In genomic region chr2:102827841-102828240, GRCm38 (mm10) we compare ENCODE assay signal across 21 mouse cellular contexts.
DNase-seq lines count a peak whose midpoint lies in the region; ATAC-seq and TF ChIP-seq lines count a peak whose summit lies in the region.
"Had no signal": no experiment of that assay in that cellular context is flagged by ENCODE, and none has a peak within 500 bp of the region (broad histone marks: within the 10 kb centered on the region; RNA-seq: fewer than 3 reads in every experiment).

No protein-coding gene starts in this region.

- ATAC-seq in intestine, embryonic 14.5 days (replicated peaks; ENCODE audit: low FRiP score, low TSS enrichment, low read depth), result peak; percentile 69
- ATAC-seq in intestine, postnatal 0 days, result peak; percentile 67
- ATAC-seq: CD4-positive, CD25-positive, alpha-beta regulatory T cell, adult 4 months; forebrain, embryonic 14.5 days; forebrain, postnatal 0 days; hindbrain, embryonic 16.5 days had no signal

- TF ChIP-seq POLR2A in embryonic fibroblast, embryonic 13.5 days (IDR thresholded peaks at IDR 0.05; ENCODE audit: low read depth, low read length), result no peak

- no peak overlapping the region for H3K4me3 ChIP-seq in embryonic fibroblast, embryonic 13.5 days (ENCODE audit: insufficient read depth, low read length)
- no peak overlapping the region for H3K4me3 ChIP-seq in intestine, embryonic 14.5 days (ENCODE audit: low read depth, low read length)
- no peak overlapping the region for H3K4me3 ChIP-seq in intestine, postnatal 0 days (ENCODE audit: low read depth, low read length)
- no peak overlapping the region for H3K4me3 ChIP-seq in left cerebral cortex, adult 2 months
- H3K4me3 ChIP-seq: embryonic facial prominence, embryonic 12.5 days; embryonic facial prominence, embryonic 15.5 days; hindbrain, embryonic 10.5 days; hindbrain, embryonic 13.5 days had no signal

- TF ChIP-seq CTCF in embryonic fibroblast, embryonic 13.5 days (IDR thresholded peaks at IDR 0.05; ENCODE audit: borderline replicate concordance, insufficient read depth, low read length), result no peak
- TF ChIP-seq CTCF in intestine, postnatal 0 days (IDR thresholded peaks at IDR 0.05; ENCODE audit: low read depth), result no peak
- TF ChIP-seq CTCF in left cerebral cortex, adult 2 months (IDR thresholded peaks at IDR 0.05), result no peak

- no peak for DNase-seq in intestine, embryonic 14.5 days (ENCODE audit: low spot score)
- no peak for DNase-seq in ovary, postnatal 36 days (ENCODE audit: low spot score)
- DNase-seq in layer of hippocampus, postnatal 10 days (ENCODE audit: low spot score in 2 of 2), result no peak
- no peak for DNase-seq in left cerebral cortex, adult 2 months (ENCODE audit: extremely low spot score in 1 of 2, low spot score in 2 of 2)
- DNase-seq: cerebellum, adult 11 months; cerebellum, adult 2 months; cerebellum, adult 9-11 months; cerebellum, postnatal 25 days; forebrain, postnatal 0 days; gastrocnemius, postnatal 36 days; heart, postnatal 36 days had no signal

- H3K4me2 ChIP-seq in intestine, embryonic 14.5 days (ENCODE audit: low read length), result no peak overlapping the region
- H3K4me2 ChIP-seq in intestine, postnatal 0 days (replicated peaks; ENCODE audit: low read depth), result no peak overlapping the region
- H3K4me2 ChIP-seq: embryonic facial prominence, embryonic 12.5 days; embryonic facial prominence, embryonic 15.5 days; heart, embryonic 11.5 days; hindbrain, embryonic 13.5 days had no signal

- peak overlapping the region; percentile 53 for H3K27ac ChIP-seq in embryonic fibroblast, embryonic 13.5 days (ENCODE audit: insufficient read depth, low read length)
- no peak overlapping the region for H3K27ac ChIP-seq in intestine, embryonic 14.5 days (ENCODE audit: low read depth)
- H3K27ac ChIP-seq in intestine, postnatal 0 days (ENCODE audit: low read depth, low read length), result no peak overlapping the region
- no peak overlapping the region for H3K27ac ChIP-seq in left cerebral cortex, adult 2 months
- H3K27ac ChIP-seq: embryonic facial prominence, embryonic 12.5 days; embryonic facial prominence, embryonic 15.5 days; hindbrain, embryonic 10.5 days; hindbrain, embryonic 13.5 days had no signal

- H3K9me3 ChIP-seq in intestine, embryonic 14.5 days (ENCODE audit: control insufficient read depth, low read length), result no peaks in the 10 kb centered on the region
- no peaks in the 10 kb centered on the region for H3K9me3 ChIP-seq in intestine, postnatal 0 days (ENCODE audit: control insufficient read depth)
- H3K9me3 ChIP-seq: embryonic facial prominence, embryonic 12.5 days; embryonic facial prominence, embryonic 15.5 days; hindbrain, embryonic 10.5 days; hindbrain, embryonic 13.5 days had no signal

- intact Hi-C loops in left cerebral cortex, adult 2 months (cut with DNase I), result no loop called here

- no peaks in the 10 kb centered on the region for H3K27me3 ChIP-seq in intestine, embryonic 14.5 days (replicated peaks; ENCODE audit: control insufficient read depth, insufficient read depth, low read length)
- no peaks in the 10 kb centered on the region for H3K27me3 ChIP-seq in intestine, postnatal 0 days (replicated peaks; ENCODE audit: control insufficient read depth, insufficient read depth, low read length)
- H3K27me3 ChIP-seq: embryonic facial prominence, embryonic 12.5 days; embryonic facial prominence, embryonic 15.5 days; hindbrain, embryonic 13.5 days had no signal

- no peak overlapping the region for H3K9ac ChIP-seq in intestine, embryonic 14.5 days (ENCODE audit: low read length)
- H3K9ac ChIP-seq in intestine, postnatal 0 days (ENCODE audit: low read depth, low read length), result no peak overlapping the region
- H3K9ac ChIP-seq: embryonic facial prominence, embryonic 12.5 days; embryonic facial prominence, embryonic 15.5 days; forebrain, postnatal 0 days; hindbrain, embryonic 13.5 days had no signal

- no peaks in the 10 kb centered on the region for H3K36me3 ChIP-seq in intestine, embryonic 14.5 days (ENCODE audit: control insufficient read depth, insufficient read depth, low read length)
- no peaks in the 10 kb centered on the region; the same call in 1 of the 2 replicates for H3K36me3 ChIP-seq in intestine, postnatal 0 days (ENCODE audit: control insufficient read depth, insufficient read depth)
- H3K36me3 ChIP-seq: embryonic facial prominence, embryonic 12.5 days; hindbrain, embryonic 10.5 days; hindbrain, embryonic 13.5 days had no signal

- peaks cover 18% of the 10 kb centered on the region for H3K4me1 ChIP-seq in embryonic fibroblast, embryonic 13.5 days (ENCODE audit: control insufficient read depth, insufficient read depth, low read length)
- H3K4me1 ChIP-seq in intestine, embryonic 14.5 days (replicated peaks; ENCODE audit: control insufficient read depth, insufficient read depth, low read length), result no peaks in the 10 kb centered on the region
- no peaks in the 10 kb centered on the region for H3K4me1 ChIP-seq in intestine, postnatal 0 days (replicated peaks; ENCODE audit: control insufficient read depth, insufficient read depth, low read length)
- H3K4me1 ChIP-seq: embryonic facial prominence, embryonic 12.5 days; embryonic facial prominence, embryonic 15.5 days; hindbrain, embryonic 10.5 days; hindbrain, embryonic 13.5 days had no signal

- 63% methylated on average over 1 of the region's 1 CpGs for WGBS in intestine, embryonic 14.5 days
- 48% methylated on average over 1 of the region's 1 CpGs for WGBS in intestine, postnatal 0 days
